Mouse (Mus musculus): ENCODE measurements around the gene Tbce.

- TF ChIP-seq POLR2A (IDR thresholded peaks at IDR 0.05; ENCODE audit: insufficient read depth, low read depth, low read length) (no peak), CTCF (IDR thresholded peaks at IDR 0.05; ENCODE audit: insufficient read depth, low read depth, low read length) (no peak)
Measured at GRCm38 (mm10) chr13:14015609-14016008, 23.8 kb downstream of the Tbce start.
